Mouse (Mus musculus): ENCODE data around the gene Nts.
"Not testable (repeated sequence)": the region's sequence is repeated elsewhere in the genome, so short reads cannot be mapped to it uniquely, and the experiment has no call there.

Nts gene

DNA sequence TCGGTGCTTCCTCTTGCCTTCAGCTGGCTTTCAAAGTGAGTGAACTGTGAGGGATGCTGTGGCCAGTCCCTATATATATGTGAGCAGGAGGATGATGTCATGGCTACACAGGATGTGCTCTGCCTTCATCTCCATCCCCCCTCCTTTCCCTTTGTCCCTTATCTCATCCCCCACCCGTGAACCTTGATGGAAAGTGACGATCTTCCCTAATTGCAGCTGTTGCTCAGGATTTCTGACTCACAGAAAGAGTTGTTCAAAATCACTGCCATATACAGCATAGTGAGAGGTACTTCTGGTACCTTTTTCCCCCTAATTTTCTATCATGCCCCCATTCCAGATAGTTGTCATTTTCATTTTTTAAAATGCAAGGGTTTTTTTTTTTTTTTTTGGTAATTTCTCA, at the start of gene Nts:
Gene Nts (minus strand): TSS at position 101 of the 400 bp plus-strand sequence.
- DNase-seq, result no peak

- DNase-seq, result no peak
Measured at GRCm38 (mm10) chr10:102527901-102528300, 37.6 kb upstream of the Nts start.

- no peak for DNase-seq
Measured at GRCm38 (mm10) chr10:102514159-102514558, 23.9 kb upstream of the Nts start.

DNA sequence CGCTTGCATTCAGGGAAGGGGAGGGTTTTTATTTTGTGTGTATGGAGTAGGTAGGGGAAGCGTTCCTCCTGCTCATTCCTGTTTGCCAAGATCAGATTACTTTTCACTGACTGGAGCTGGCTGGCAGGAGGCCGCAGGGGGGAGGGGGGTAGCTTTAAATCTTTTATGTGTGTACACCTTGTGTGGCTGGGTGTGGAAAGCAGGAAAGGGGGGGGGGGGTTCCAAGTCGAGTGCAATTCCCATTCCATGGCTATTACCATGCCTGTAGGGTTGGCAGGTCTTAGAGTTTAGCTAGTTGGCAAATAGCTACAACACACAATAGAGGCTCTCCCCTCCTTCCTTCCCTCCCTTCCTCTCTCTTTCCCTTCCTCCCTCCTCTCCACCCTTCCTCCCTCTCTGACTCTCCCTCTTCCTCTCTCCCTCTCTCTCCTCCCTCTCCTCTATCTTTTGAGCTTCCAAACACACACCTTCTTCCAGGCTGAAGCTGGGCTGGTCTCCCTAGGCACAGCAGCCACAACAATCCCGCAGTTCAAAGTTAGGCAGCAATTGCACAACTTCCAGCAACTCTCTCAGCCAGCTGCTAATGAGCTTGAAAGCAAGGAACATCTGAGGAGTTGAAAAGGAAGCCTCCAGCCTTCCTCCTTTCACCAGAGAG, 21.6 kb upstream of the Nts start, which contains the start of gene Rassf9:
Gene Rassf9 (plus strand): TSS at position 416 of the 655 bp plus-strand sequence.
- no peak for DNase-seq

GRCm38 (mm10) chr10:102511461-102511806, 21.1 kb upstream of the Nts start:
- DNase-seq, result no peak

GRCm38 (mm10) chr10:102507386-102507785, 17.1 kb upstream of the Nts start:
- no peak for DNase-seq

- DNase-seq, result no peak
Measured at GRCm38 (mm10) chr10:102498754-102499153, 8.5 kb upstream of the Nts start.

GRCm38 (mm10) chr10:102491792-102492191, 1.5 kb upstream of the Nts start:
- DNase-seq, result peak; percentile 15

DNA sequence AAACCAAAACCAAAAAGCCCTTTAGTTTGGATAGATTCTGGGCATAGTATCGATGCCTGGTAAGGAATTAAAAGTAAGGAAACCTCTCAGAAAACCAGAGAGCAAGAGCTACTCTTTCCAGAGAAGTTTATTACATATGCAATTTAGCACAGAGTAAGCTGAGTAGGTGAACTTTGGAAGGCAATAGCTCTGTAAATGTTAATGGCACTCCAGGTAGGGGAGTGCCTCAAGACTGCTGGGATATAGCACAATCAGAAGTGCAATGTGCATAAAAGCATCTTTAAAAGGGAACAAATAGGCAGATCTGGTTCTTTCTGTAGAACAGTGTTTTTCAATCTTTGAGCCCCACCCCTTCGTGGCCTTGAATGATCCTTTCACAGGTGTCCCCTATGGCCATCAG, 20.9 kb downstream of the Nts start:
- DNase-seq, result no peak

DNA sequence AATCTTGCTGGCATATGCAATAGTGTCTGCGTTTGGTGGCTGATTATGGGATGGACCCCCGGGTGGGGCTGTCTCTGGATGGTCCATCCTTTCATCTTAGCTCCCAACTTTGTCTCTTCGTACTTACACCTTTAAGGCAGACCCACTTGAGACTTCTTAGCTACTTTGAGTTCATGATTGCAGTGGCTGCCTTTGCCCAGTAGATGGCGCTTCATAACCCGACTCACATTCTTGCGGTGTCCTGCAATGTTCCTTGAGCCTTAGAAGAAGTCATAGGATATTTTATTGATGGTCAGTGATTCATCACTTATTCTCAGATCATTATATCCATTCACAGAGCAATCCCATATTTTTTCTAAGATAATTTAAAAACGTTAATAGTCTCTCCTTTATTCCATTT, 38.5 kb downstream of the Nts start:
- peak; percentile 22 for DNase-seq

GRCm38 (mm10) chr10:102449449-102449848, 40.8 kb downstream of the Nts start:
- DNase-seq, result peak; percentile 17

DNA sequence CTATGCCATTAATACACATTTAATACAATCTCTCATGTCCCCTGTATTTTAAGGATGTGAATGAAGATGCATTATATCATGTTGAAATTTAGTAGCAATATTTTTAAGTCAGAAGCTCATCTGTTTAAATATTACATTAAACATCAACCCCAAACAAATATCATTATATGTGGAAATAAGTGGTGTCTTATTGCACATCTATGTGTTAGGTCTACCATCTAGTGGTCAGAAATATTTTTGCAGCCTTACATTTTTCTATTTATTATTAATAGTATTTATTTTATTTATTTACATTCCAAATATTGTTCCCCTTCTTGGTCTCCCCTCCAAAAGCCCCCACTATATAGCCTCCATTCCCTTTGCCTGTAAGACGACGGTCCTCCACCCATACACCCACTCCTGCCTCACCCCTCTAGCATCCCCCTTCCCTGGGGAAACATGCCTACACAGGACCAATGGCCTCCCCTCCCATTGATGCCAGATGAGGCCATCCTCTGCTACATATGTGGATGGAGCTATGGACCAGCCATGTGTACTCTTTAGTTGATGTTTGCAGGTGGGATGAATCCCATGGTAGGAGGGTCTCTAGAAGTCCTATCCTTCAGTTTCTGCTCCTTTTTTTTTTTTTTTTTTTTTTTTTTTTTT, 45.3 kb downstream of the Nts start:
- no peak for DNase-seq

GRCm38 (mm10) chr10:102435467-102435866, 54.8 kb downstream of the Nts start:
- DNase-seq, result not testable (repeated sequence)

- peak; percentile 40 for DNase-seq
Measured at GRCm38 (mm10) chr10:102435048-102435447, 55.2 kb downstream of the Nts start.
